In the genomic region with DNA sequence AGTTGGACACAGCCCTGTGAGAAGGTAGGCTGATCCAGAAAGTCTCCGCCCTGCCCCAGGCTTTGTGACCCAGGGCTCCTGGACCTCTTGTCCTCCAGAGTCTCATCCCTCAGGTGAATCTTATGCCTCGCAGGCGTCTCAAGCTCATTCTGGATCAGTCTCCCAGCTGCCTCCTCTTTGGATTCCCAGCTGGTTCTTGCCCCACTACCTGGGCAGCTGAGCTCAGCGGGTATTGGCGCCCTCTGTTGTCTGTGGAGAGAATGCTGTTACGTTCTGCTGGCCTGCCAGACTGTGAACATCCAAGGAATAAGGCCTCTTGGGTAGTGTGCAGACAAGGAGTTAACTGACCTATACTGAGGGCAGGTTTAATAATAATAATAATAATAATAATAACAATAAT, we compare ENCODE assay signal across 10 mouse cellular contexts. TPM values are rescaled to one million over a fixed set of nuclear protein-coding genes. Genes with fewer than 3 reads are reported as not detected.
A peak's percentile ranks its signal among the peaks of the same experiment; 100 is the strongest.
DNase-seq lines count a peak whose midpoint lies in the region; ATAC-seq and TF ChIP-seq lines count a peak whose summit lies in the region.
"Had no signal": no experiment of that assay in that cellular context is flagged by ENCODE, and none has a peak within 500 bp of the region (broad histone marks: within the 10 kb centered on the region; RNA-seq: fewer than 3 reads in every experiment).

No protein-coding gene starts in this region.

- peak; percentile 31 for DNase-seq in gastrocnemius, postnatal 10 days
- DNase-seq in gastrocnemius, postnatal 25 days = no peak
- DNase-seq in midbrain, postnatal 0 days (ENCODE audit: low spot score) = no peak
- peak; percentile 53 for DNase-seq in adrenal gland, postnatal 14 days
- peak; percentile 42 for DNase-seq in lung, postnatal 14 days
- DNase-seq in natural killer cell, adult 2 months (ENCODE audit: low spot score in 2 of 2) = no peak
- no peak for DNase-seq in cerebellum, postnatal 36 days

- no peak overlapping the region for H3K4me2 ChIP-seq in midbrain, postnatal 0 days (ENCODE audit: low read depth, low read length, poor library complexity, severe bottlenecking)
- no peak overlapping the region for H3K4me2 ChIP-seq in midbrain, embryonic 16.5 days (ENCODE audit: low read length)

- H3K9me3 ChIP-seq in midbrain, postnatal 0 days (ENCODE audit: low read length) = no peaks in the 10 kb centered on the region
- no peaks in the 10 kb centered on the region for H3K9me3 ChIP-seq in midbrain, embryonic 16.5 days (replicated peaks; ENCODE audit: control insufficient read depth, low read length, poor library complexity, severe bottlenecking)

- no peaks in the 10 kb centered on the region for H3K4me1 ChIP-seq in midbrain, postnatal 0 days (ENCODE audit: insufficient read depth, low read length)
- no peaks in the 10 kb centered on the region for H3K4me1 ChIP-seq in midbrain, embryonic 16.5 days (ENCODE audit: control insufficient read depth, insufficient read depth, low read length)

- no peaks in the 10 kb centered on the region for H3K27me3 ChIP-seq in midbrain, postnatal 0 days (ENCODE audit: insufficient read depth, low read length)
- no peaks in the 10 kb centered on the region for H3K27me3 ChIP-seq in midbrain, embryonic 16.5 days (ENCODE audit: control insufficient read depth, insufficient read depth, low read depth, low read length)

- peak; percentile 46 for TF ChIP-seq CTCF in midbrain, postnatal 0 days (IDR thresholded peaks at IDR 0.05)

- no peaks in the 10 kb centered on the region for H3K36me3 ChIP-seq in midbrain, postnatal 0 days (ENCODE audit: insufficient read depth, low read length)
- H3K36me3 ChIP-seq in midbrain, embryonic 16.5 days (ENCODE audit: control insufficient read depth, insufficient read depth, low read length) = no peaks in the 10 kb centered on the region

- H3K27ac ChIP-seq in midbrain, postnatal 0 days (ENCODE audit: low read depth, low read length) = no peak overlapping the region
- no peak overlapping the region for H3K27ac ChIP-seq in midbrain, embryonic 16.5 days (ENCODE audit: low read length)

- ATAC-seq in midbrain, postnatal 0 days (ENCODE audit: low FRiP score) = no peak
- ATAC-seq in midbrain, embryonic 16.5 days = no peak

- 55% methylated on average over 6 of the region's 6 CpGs for WGBS in midbrain, postnatal 0 days
- 56% methylated on average over 6 of the region's 6 CpGs for WGBS in midbrain, embryonic 16.5 days

- no peak overlapping the region for H3K9ac ChIP-seq in midbrain, postnatal 0 days (replicated peaks; ENCODE audit: low read length, poor library complexity, severe bottlenecking)
- no peak overlapping the region for H3K9ac ChIP-seq in midbrain, embryonic 16.5 days (ENCODE audit: low read depth, low read length)

- H3K4me3 ChIP-seq in midbrain, postnatal 0 days (ENCODE audit: low read depth, low read length) = no peak overlapping the region
- H3K4me3 ChIP-seq in midbrain, embryonic 16.5 days (ENCODE audit: low read depth, low read length) = no peak overlapping the region

RNA-seq across cellular contexts. Expression of gene Gm3285, which starts 17.2 kb away (rescaled TPM):
- total RNA-seq in gastrocnemius, postnatal 10 days (2021) = not detected
- total RNA-seq in gastrocnemius, postnatal 25 days (2021) = not detected
- not detected in 2 replicates for total RNA-seq in midbrain, postnatal 0 days (2014; rRNA removed)
- polyA plus RNA-seq in midbrain, postnatal 0 days (2015; fragmentation: Nextera tagmentation; extraction: Ambion mirVana) = not detected in 2 replicates
- polyA plus RNA-seq in midbrain, embryonic 16.5 days (2015; fragmentation: Nextera tagmentation; extraction: Ambion mirVana) = not detected in 2 replicates
- total RNA-seq in adrenal gland, postnatal 14 days (2021) = not detected in 2 replicates
- total RNA-seq: gastrocnemius, postnatal 36 days had no signal

RNA-seq across cellular contexts. Expression of gene Lrrc3, which starts 23.4 kb away (rescaled TPM):
- total RNA-seq in gastrocnemius, postnatal 10 days (2021) = under 1 TPM; 0.72 to 0.78 TPM
- under 1 TPM; 0.18 to 0.32 TPM for total RNA-seq in gastrocnemius, postnatal 25 days (2021)
- 36.1 and 39.6 TPM in 2 replicates for total RNA-seq in midbrain, postnatal 0 days (2014; rRNA removed)
- 29.7 and 29.9 TPM in 2 replicates for polyA plus RNA-seq in midbrain, postnatal 0 days (2015; fragmentation: Nextera tagmentation; extraction: Ambion mirVana)
- 25.4 and 28.7 TPM in 2 replicates for polyA plus RNA-seq in midbrain, embryonic 16.5 days (2015; fragmentation: Nextera tagmentation; extraction: Ambion mirVana)
- total RNA-seq in adrenal gland, postnatal 14 days (2021) = 7.6 and 14.0 TPM in 2 replicates

RNA-seq across cellular contexts. Expression of gene Gm10318, which starts 26.3 kb away (rescaled TPM):
- total RNA-seq in gastrocnemius, postnatal 10 days (2021) = not detected
- not detected for total RNA-seq in gastrocnemius, postnatal 25 days (2021)
- not detected in 2 replicates for total RNA-seq in midbrain, postnatal 0 days (2014; rRNA removed)
- polyA plus RNA-seq in midbrain, postnatal 0 days (2015; fragmentation: Nextera tagmentation; extraction: Ambion mirVana) = not detected in 2 replicates
- not detected in 2 replicates for polyA plus RNA-seq in midbrain, embryonic 16.5 days (2015; fragmentation: Nextera tagmentation; extraction: Ambion mirVana)
- total RNA-seq in adrenal gland, postnatal 14 days (2021) = not detected in 2 replicates
- total RNA-seq: gastrocnemius, postnatal 36 days had no signal
- polyA plus RNA-seq: limb, embryonic 14.5 days had no signal

RNA-seq across cellular contexts. Expression of gene Gm36176, which starts 32.4 kb away (rescaled TPM):
- total RNA-seq in gastrocnemius, postnatal 10 days (2021) = not detected
- total RNA-seq in gastrocnemius, postnatal 25 days (2021) = not detected
- not detected in 2 replicates for total RNA-seq in midbrain, postnatal 0 days (2014; rRNA removed)
- polyA plus RNA-seq in midbrain, postnatal 0 days (2015; fragmentation: Nextera tagmentation; extraction: Ambion mirVana) = not detected in 2 replicates
- not detected in 2 replicates for polyA plus RNA-seq in midbrain, embryonic 16.5 days (2015; fragmentation: Nextera tagmentation; extraction: Ambion mirVana)
- total RNA-seq in adrenal gland, postnatal 14 days (2021) = not detected in 2 replicates
- total RNA-seq: gastrocnemius, postnatal 36 days had no signal
- polyA plus RNA-seq: limb, embryonic 14.5 days had no signal

RNA-seq across cellular contexts. Expression of gene Krtap10-10, which starts 43.2 kb away (rescaled TPM):
- not detected for total RNA-seq in gastrocnemius, postnatal 10 days (2021)
- total RNA-seq in gastrocnemius, postnatal 25 days (2021) = not detected
- total RNA-seq in midbrain, postnatal 0 days (2014; rRNA removed) = not detected in 2 replicates
- polyA plus RNA-seq in midbrain, postnatal 0 days (2015; fragmentation: Nextera tagmentation; extraction: Ambion mirVana) = not detected in 2 replicates
- not detected in 2 replicates for polyA plus RNA-seq in midbrain, embryonic 16.5 days (2015; fragmentation: Nextera tagmentation; extraction: Ambion mirVana)
- not detected in 2 replicates for total RNA-seq in adrenal gland, postnatal 14 days (2021)
- total RNA-seq: gastrocnemius, postnatal 36 days had no signal

Comparison
In these comparisons a context has a peak if more than half of its experiments do, and no peak if none do; other contexts are left out.
1. DNase-seq: peak in gastrocnemius, postnatal 10 days (single experiment), adrenal gland, postnatal 14 days (single experiment) and lung, postnatal 14 days (single experiment); none in gastrocnemius, postnatal 25 days (single experiment), midbrain, postnatal 0 days (single experiment), natural killer cell, adult 2 months (0 of 2) and cerebellum, postnatal 36 days (0 of 2).